ENCODE assay signal across 29 mouse cellular contexts in the genomic region with DNA sequence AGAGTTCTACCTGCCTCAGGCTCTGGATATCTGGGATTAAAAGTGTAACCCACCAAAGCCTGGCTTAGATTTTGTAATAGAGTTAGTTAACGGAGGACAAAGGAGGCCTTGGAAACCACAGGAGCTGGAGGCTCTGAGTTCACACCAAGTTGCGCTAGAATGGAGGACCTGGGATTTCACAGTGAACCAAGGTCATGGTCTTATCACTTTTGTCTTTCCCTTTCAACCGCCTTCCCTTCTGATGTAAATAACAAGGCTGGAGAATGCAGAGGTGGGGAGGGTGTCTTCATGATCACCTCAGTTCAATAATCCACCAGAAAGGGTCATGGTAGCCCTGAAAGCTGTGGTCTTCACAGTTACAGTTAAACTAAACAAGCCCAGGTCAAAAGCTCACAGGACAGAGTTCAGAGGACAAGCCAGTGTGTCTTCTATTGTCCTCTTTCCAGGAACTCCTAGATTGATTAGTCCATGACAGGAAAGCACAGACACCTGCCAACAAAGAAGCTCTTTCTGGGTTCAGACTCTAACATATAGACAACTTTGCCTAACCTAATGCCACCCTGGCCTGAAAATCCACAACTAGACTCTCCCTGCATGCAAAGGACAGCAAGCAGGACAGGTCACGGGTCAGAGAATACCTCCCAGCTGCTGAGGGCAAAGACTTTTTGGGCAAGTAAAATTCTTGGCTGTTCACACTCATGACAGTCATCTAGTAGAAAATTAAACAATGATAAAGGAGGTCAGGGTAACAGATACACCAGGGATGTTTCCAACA. TPM values are rescaled to one million over a fixed set of nuclear protein-coding genes. Genes with fewer than 3 reads are reported as not detected.
DNase-seq lines count a peak whose midpoint lies in the region; ATAC-seq and TF ChIP-seq lines count a peak whose summit lies in the region.
"Had no signal": no experiment of that assay in that cellular context is flagged by ENCODE, and none has a peak within 500 bp of the region (broad histone marks: within the 10 kb centered on the region; RNA-seq: fewer than 3 reads in every experiment).

No protein-coding gene starts in this region.

- H3K9ac ChIP-seq in kidney, embryonic 16.5 days (replicated peaks; ENCODE audit: low read length) = no peak overlapping the region
- no peak overlapping the region for H3K9ac ChIP-seq in hindbrain, embryonic 16.5 days (ENCODE audit: low read depth, low read length)
- H3K9ac ChIP-seq: embryonic facial prominence, embryonic 13.5 days; forebrain, embryonic 12.5 days; forebrain, postnatal 0 days; heart, embryonic 15.5 days; hindbrain, embryonic 14.5 days had no signal

- H3K4me3 ChIP-seq in kidney, adult 2 months (ENCODE audit: insufficient read depth, low read depth, low read length) = no peak overlapping the region
- no peak overlapping the region for H3K4me3 ChIP-seq in kidney, embryonic 16.5 days (ENCODE audit: low read length)
- no peak overlapping the region for H3K4me3 ChIP-seq in hindbrain, embryonic 16.5 days (ENCODE audit: low read length)
- no peak overlapping the region for H3K4me3 ChIP-seq in layer of hippocampus, adult 2 months
- H3K4me3 ChIP-seq: embryonic facial prominence, embryonic 13.5 days; forebrain, embryonic 12.5 days; heart, adult 2 months; heart, embryonic 15.5 days; hindbrain, embryonic 10.5 days had no signal

- no peak for TF ChIP-seq POLR2A in kidney, adult 2 months (IDR thresholded peaks at IDR 0.05; ENCODE audit: low read depth, low read length)

- H3K4me1 ChIP-seq in kidney, adult 2 months (ENCODE audit: control insufficient read depth, insufficient read depth, low read length) = peaks cover 7% of the 10 kb centered on the region; the same call in 1 of the 2 replicates
- H3K4me1 ChIP-seq in kidney, embryonic 16.5 days (ENCODE audit: insufficient read depth, low read length) = peaks cover 11% of the 10 kb centered on the region; the same call in 1 of the 2 replicates
- H3K4me1 ChIP-seq in hindbrain, embryonic 16.5 days (ENCODE audit: control insufficient read depth, insufficient read depth, low read depth, low read length) = peaks cover 12% of the 10 kb centered on the region

- no peaks in the 10 kb centered on the region; the same call in 1 of the 2 replicates for H3K36me3 ChIP-seq in kidney, adult 2 months (ENCODE audit: control insufficient read depth, insufficient read depth, low read length)
- no peaks in the 10 kb centered on the region for H3K36me3 ChIP-seq in kidney, embryonic 16.5 days (ENCODE audit: insufficient read depth, low read length)
- H3K36me3 ChIP-seq in hindbrain, embryonic 16.5 days (ENCODE audit: control insufficient read depth, insufficient read depth, low read length) = no peaks in the 10 kb centered on the region
- H3K36me3 ChIP-seq: embryonic facial prominence, embryonic 13.5 days; forebrain, embryonic 12.5 days; heart, embryonic 15.5 days; hindbrain, embryonic 10.5 days had no signal

- no peak for ATAC-seq in kidney, embryonic 16.5 days (ENCODE audit: low FRiP score, low TSS enrichment)
- ATAC-seq in hindbrain, embryonic 16.5 days = no peak
- ATAC-seq: forebrain, postnatal 0 days had no signal

- no peak for TF ChIP-seq CTCF in kidney, adult 2 months (conservative IDR thresholded peaks at IDR 0.05; ENCODE audit: insufficient read depth, insufficient read length, low read depth, low read length)
- TF ChIP-seq CTCF in layer of hippocampus, adult 2 months (conservative IDR thresholded peaks at IDR 0.05) = no peak

- no peaks in the 10 kb centered on the region for H3K27me3 ChIP-seq in kidney, adult 2 months (replicated peaks; ENCODE audit: control insufficient read depth, insufficient read depth, low read length)
- H3K27me3 ChIP-seq in kidney, embryonic 16.5 days (ENCODE audit: insufficient read depth, low read length) = peaks cover 3% of the 10 kb centered on the region; the same call in 1 of the 2 replicates
- H3K27me3 ChIP-seq in hindbrain, embryonic 16.5 days (replicated peaks; ENCODE audit: control insufficient read depth, insufficient read depth, low read length) = no peaks in the 10 kb centered on the region
- H3K27me3 ChIP-seq: CH12.LX had no signal

- peak overlapping the region; percentile 9; the same call in 1 of the 2 replicates for H3K27ac ChIP-seq in kidney, adult 2 months (ENCODE audit: insufficient read depth, low read depth, low read length)
- no peak overlapping the region for H3K27ac ChIP-seq in kidney, embryonic 16.5 days (ENCODE audit: low read length)
- H3K27ac ChIP-seq in hindbrain, embryonic 16.5 days (ENCODE audit: low read depth, low read length) = no peak overlapping the region
- H3K27ac ChIP-seq in layer of hippocampus, adult 2 months = no peak overlapping the region
- H3K27ac ChIP-seq: embryonic facial prominence, embryonic 13.5 days; forebrain, embryonic 12.5 days; heart, adult 2 months; heart, embryonic 15.5 days; hindbrain, embryonic 10.5 days; hindbrain, embryonic 14.5 days had no signal

- no peaks in the 10 kb centered on the region for H3K9me3 ChIP-seq in kidney, embryonic 16.5 days (ENCODE audit: low read length)
- H3K9me3 ChIP-seq in hindbrain, embryonic 16.5 days (ENCODE audit: control insufficient read depth, low read length) = no peaks in the 10 kb centered on the region
- H3K9me3 ChIP-seq: embryonic facial prominence, embryonic 13.5 days; forebrain, embryonic 12.5 days; heart, embryonic 15.5 days had no signal

- DNase-seq in kidney, adult 2 months = peak; percentile 87
- DNase-seq in R1 (ENCODE audit: low read depth, low spot score) = peak; percentile 70
- DNase-seq in kidney, adult 9 months = peak; percentile 82
- peak; percentile 52 to 73 for DNase-seq in kidney, postnatal 36 days
- DNase-seq in embryo, embryonic 11 days = no peak
- DNase-seq in layer of hippocampus, adult 2 months (ENCODE audit: low spot score in 2 of 2) = no peak
- DNase-seq: adrenal gland, postnatal 10 days; cerebellum, adult 11 months; cerebellum, adult 8-10 months; cerebellum, postnatal 14 days; forebrain, postnatal 0 days; gastrocnemius, postnatal 14 days; heart, adult 2 months; heart, postnatal 14 days had no signal

- WGBS in kidney, adult 2 months = 73% methylated on average over 4 of the region's 4 CpGs
- WGBS in kidney, embryonic 16.5 days = 90% methylated on average over 4 of the region's 4 CpGs
- 89% methylated on average over 4 of the region's 4 CpGs for WGBS in hindbrain, embryonic 16.5 days

- no peak overlapping the region for H3K4me2 ChIP-seq in kidney, embryonic 16.5 days (replicated peaks; ENCODE audit: low read depth, low read length)
- no peak overlapping the region for H3K4me2 ChIP-seq in hindbrain, embryonic 16.5 days (ENCODE audit: low read length)
- H3K4me2 ChIP-seq: embryonic facial prominence, embryonic 13.5 days; forebrain, embryonic 12.5 days; heart, embryonic 11.5 days; heart, embryonic 15.5 days; hindbrain, embryonic 14.5 days had no signal

RNA-seq across cellular contexts. Expression of a gene that starts 2.4 kb away (rescaled TPM):
- 106 and 129 TPM in 2 replicates for polyA plus RNA-seq in kidney, adult 2 months (2012; rRNA removed)
- 4.5 and 6.5 TPM in 2 replicates for polyA plus RNA-seq in kidney, embryonic 16.5 days (2015; fragmentation: Nextera tagmentation; extraction: Ambion mirVana)
- 0.62 and 1.6 TPM in 2 replicates for polyA plus RNA-seq in hindbrain, embryonic 16.5 days (2015; fragmentation: Nextera tagmentation; extraction: Ambion mirVana)
- total RNA-seq in layer of hippocampus, adult 2 months (2021) = under 1 TPM; 0.44 to 0.56 TPM
- total RNA-seq: CH12.LX; common myeloid progenitor, adult 5-6 weeks; forebrain, postnatal 0 days had no signal

RNA-seq across cellular contexts. Expression of a gene that starts 37.0 kb away (rescaled TPM):
- not detected in 2 replicates for polyA plus RNA-seq in kidney, adult 2 months (2012; rRNA removed)
- polyA plus RNA-seq in kidney, embryonic 16.5 days (2015; fragmentation: Nextera tagmentation; extraction: Ambion mirVana) = not detected in 2 replicates
- not detected in 2 replicates for polyA plus RNA-seq in hindbrain, embryonic 16.5 days (2015; fragmentation: Nextera tagmentation; extraction: Ambion mirVana)
- total RNA-seq in layer of hippocampus, adult 2 months (2021) = not detected
- total RNA-seq: adrenal gland, postnatal 10 days; adrenal gland, postnatal 4 days; CH12.LX; common myeloid progenitor, adult 5-6 weeks; ES-E14; forebrain, postnatal 0 days; gastrocnemius, adult 18-20 months; gastrocnemius, postnatal 14 days; heart, adult 2 months; heart, postnatal 14 days had no signal
- polyA plus RNA-seq: brain, embryonic 14.5 days; embryonic facial prominence, embryonic 13.5 days; forebrain, embryonic 12.5 days; forebrain, postnatal 0 days; gonadal fat pad, adult 2 months; heart, adult 2 months; heart, embryonic 11.5 days; heart, embryonic 15.5 days; hindbrain, embryonic 10.5 days; hindbrain, embryonic 14.5 days had no signal

RNA-seq across cellular contexts. Expression of a gene that starts 37.1 kb away (rescaled TPM):
- 1.8 and 2.0 TPM in 2 replicates for polyA plus RNA-seq in kidney, adult 2 months (2012; rRNA removed)
- 4.6 and 5.5 TPM in 2 replicates for polyA plus RNA-seq in kidney, embryonic 16.5 days (2015; fragmentation: Nextera tagmentation; extraction: Ambion mirVana)
- 1.1 and 1.5 TPM in 2 replicates for polyA plus RNA-seq in hindbrain, embryonic 16.5 days (2015; fragmentation: Nextera tagmentation; extraction: Ambion mirVana)
- total RNA-seq in layer of hippocampus, adult 2 months (2021) = under 1 TPM; 0.51 to 0.54 TPM
- total RNA-seq: CH12.LX; gastrocnemius, adult 18-20 months; gastrocnemius, postnatal 14 days had no signal

Comparison
In these comparisons a context has a peak if more than half of its experiments do, and no peak if none do; other contexts are left out.
1. RNA of a gene that starts 2.4 kb away (polyA plus RNA-seq): 106 to 129 TPM in kidney, adult 2 months; 4.5 to 6.5 TPM in kidney, embryonic 16.5 days and 0.62 to 1.6 TPM in hindbrain, embryonic 16.5 days; every median in the first group is over 10 times any median in the second.
2. DNase-seq: peak in kidney, adult 2 months (single experiment), R1 (single experiment), kidney, adult 9 months (single experiment) and kidney, postnatal 36 days (2 of 2); none in embryo, embryonic 11 days (single experiment) and layer of hippocampus, adult 2 months (0 of 2).